Mouse (Mus musculus) embryonic facial prominence, embryonic 13.5 days (tissue): ENCODE measurements around the gene Cd36. TPM values are rescaled to one million over a fixed set of nuclear protein-coding genes. Genes with fewer than 3 reads are reported as not detected.

Experiments used
- ATAC-seq: fragments of 200-750 bp; cut with Nextera tagmentation; 2 replicates; pipeline ENCODE4 v1.8.0; 2017; ENCODE audit warnings: low read depth; ENCODE audit not compliant: insufficient number of reproducible peaks, insufficient read depth, low FRiP score, low TSS enrichment
- H3K27ac ChIP-seq: fragments of 300-500 bp; sonication (generic); 2 replicates; pipeline ENCODE4 v1.5.1; 2015; ENCODE audit warnings: moderate library complexity, mild to moderate bottlenecking, inconsistent platforms
- H3K27me3 ChIP-seq: fragments of 300-500 bp; sonication (generic); 2 replicates; pipeline ENCODE4 v1.6.1; 2015; ENCODE audit warnings: mild to moderate bottlenecking, inconsistent platforms
- H3K36me3 ChIP-seq: fragments of 300-500 bp; sonication (generic); 2 replicates; pipeline ENCODE4 v1.6.1; 2015; ENCODE audit warnings: mild to moderate bottlenecking, inconsistent platforms
- H3K4me1 ChIP-seq: fragments of 300-500 bp; sonication (generic); 2 replicates; pipeline ENCODE4 v1.6.1; 2015; ENCODE audit warnings: inconsistent platforms
- H3K4me2 ChIP-seq: fragments of 300-500 bp; sonication (generic); 2 replicates; pipeline ENCODE4 v1.6.1; 2015; ENCODE audit warnings: moderate library complexity, mild to moderate bottlenecking, inconsistent platforms
- H3K4me3 ChIP-seq: fragments of 300-500 bp; sonication (generic); 2 replicates; pipeline ENCODE4 v1.5.1; 2015; ENCODE audit warnings: mild to moderate bottlenecking, inconsistent platforms
- H3K9ac ChIP-seq: fragments of 300-500 bp; sonication (generic); 2 replicates; pipeline ENCODE4 v1.6.1; 2015; ENCODE audit warnings: mild to moderate bottlenecking, inconsistent platforms
- H3K9me3 ChIP-seq: fragments of 300-500 bp; sonication (generic); 2 replicates; pipeline ENCODE4 v1.6.1; 2016; ENCODE audit warnings: inconsistent platforms
- WGBS: fragments of 180-500 bp; shearing (Covaris S2); methylation state at CpG from one replicate; pipeline ENCODE4 v1.1.7; 2015; ENCODE audit warnings: mixed read lengths; 5-methylcytosine and 5-hydroxymethylcytosine counted together
- polyA plus RNA-seq: library from polyadenylated mRNA; unstranded; fragments of >200 nt; fragmentation: Nextera tagmentation; extraction: Ambion mirVana; gene quantifications from 2 replicates; pipeline ENCODE4 v1.2.1, GENCODE M21; 2015

Gene Cd36
- polyA plus RNA-seq, 1 experiment from 2014 or later = 6.4 TPM

DNA sequence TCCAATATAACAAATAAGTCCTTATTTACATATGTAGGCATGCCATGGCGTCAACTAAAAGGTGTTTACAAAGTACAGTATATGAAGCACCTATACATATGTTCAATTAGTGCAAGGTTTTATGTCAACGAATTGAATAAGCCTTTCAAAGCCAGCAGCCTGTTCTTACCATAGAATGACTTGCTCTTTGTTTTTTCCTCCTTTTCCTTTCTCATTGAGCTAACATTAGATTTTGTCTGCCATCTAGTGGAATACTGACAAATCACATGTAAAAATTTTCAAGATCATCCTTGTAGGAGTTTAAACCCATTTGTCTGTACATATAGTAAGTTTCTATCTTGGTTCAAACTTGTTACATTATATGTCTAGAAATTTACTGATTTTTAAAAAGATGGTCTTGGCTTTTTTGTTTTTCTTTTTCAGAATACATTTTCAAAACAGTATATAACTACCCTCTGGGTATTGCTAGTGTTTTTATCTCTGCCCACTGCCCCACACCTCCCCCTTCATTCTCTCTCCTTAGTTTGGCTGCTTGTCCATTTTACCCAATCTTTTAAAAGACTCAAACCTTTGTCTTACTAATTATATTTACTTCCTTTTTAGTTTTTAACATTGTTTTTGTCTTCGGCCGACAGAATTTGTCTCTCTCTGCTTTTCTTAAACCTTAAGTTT, 122.5 kb downstream of the Cd36 start:
- Histone ChIP-seq H3K4me3 (no peak overlapping the region), H3K4me2 (no peak overlapping the region), H3K27me3 (no peaks in the 10 kb centered on the region), H3K9me3 (no peaks in the 10 kb centered on the region), H3K36me3 (no peaks in the 10 kb centered on the region), H3K27ac (no peak overlapping the region), H3K4me1 (no peaks in the 10 kb centered on the region), H3K9ac (no peak overlapping the region)
- no peak for ATAC-seq
- WGBS = 62% methylated on average over 4 of the region's 4 CpGs

DNA sequence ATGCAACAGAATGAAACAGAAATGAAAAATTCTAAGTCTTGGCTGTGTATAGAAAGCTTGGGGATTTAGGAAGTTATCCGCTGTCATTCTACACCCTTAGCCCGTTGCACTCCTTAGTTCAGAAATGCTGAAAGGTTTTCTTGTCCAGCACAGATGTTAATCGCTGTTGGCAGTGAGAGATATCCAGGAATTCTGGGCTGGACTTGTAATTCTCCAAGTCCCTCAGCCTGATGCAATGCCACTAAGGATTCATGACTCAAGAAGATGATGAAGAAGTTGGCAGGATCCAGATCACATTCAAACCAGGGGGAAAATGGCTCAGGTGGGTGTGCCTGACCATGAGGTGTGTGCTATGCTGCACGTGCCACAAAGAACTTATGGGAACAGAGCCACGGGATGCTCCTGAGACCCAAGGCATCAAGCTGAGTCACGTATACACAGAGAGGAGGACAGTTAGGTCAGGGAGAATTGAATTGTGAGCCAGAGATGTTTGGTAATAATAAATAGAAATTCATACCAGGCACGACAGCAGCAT, 135.1 kb downstream of the Cd36 start:
- 78% methylated on average over 7 of the region's 7 CpGs for WGBS
- H3K9ac ChIP-seq = no peak overlapping the region
- no peak overlapping the region for H3K27ac ChIP-seq
- no peak overlapping the region for H3K4me3 ChIP-seq
- no peaks in the 10 kb centered on the region for H3K36me3 ChIP-seq
- H3K4me2 ChIP-seq = no peak overlapping the region
- no peaks in the 10 kb centered on the region for H3K27me3 ChIP-seq
- no peak for ATAC-seq
- no peaks in the 10 kb centered on the region for H3K4me1 ChIP-seq
- no peaks in the 10 kb centered on the region for H3K9me3 ChIP-seq

DNA sequence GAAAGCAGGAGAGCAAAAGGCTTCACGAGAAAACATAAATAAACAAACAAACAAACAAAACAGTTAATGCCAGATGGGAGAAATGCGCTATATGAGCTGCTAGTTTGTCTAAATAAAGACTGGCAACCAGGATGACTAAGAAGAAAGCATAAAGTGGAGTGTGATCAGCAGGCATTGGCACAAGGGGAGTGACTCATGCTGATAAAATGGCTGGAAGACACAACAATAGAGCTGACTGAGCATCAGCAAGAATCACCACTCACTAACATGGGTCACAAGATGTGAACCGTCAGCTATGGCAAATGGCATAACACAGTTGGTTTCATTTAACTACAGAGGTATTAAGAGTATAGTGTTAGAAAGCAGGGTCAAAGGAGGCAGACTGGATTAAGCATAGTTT, 140.3 kb downstream of the Cd36 start:
- ATAC-seq = no peak
- H3K27ac ChIP-seq = no peak overlapping the region
- H3K9me3 ChIP-seq = no peaks in the 10 kb centered on the region
- WGBS = 69% methylated on average over 3 of the region's 3 CpGs
- no peak overlapping the region for H3K4me2 ChIP-seq
- H3K9ac ChIP-seq = no peak overlapping the region
- no peak overlapping the region for H3K4me3 ChIP-seq
- no peaks in the 10 kb centered on the region for H3K27me3 ChIP-seq
- H3K4me1 ChIP-seq = peaks cover 2% of the 10 kb centered on the region; the same call in 1 of the 2 replicates
- H3K36me3 ChIP-seq = no peaks in the 10 kb centered on the region

DNA sequence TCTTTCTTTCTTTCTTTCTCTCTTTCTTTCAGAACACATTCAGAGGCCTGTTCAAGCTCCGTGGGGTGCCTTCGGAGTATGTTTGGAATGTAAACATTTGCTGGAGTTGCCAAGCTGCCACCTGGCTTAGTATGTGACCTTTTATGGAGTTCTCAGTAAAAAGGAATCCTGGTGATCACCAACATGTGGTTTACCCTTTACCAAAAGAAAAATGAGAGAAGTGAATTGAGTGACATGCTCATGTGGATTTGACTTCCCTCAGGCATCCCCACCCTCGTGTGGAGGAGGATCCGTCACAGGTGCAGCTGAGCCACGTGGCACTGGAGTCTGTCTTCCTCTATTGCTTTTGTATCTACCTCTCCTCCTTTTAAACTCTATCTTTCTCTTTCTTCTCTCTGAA, 141.5 kb downstream of the Cd36 start:
- H3K9me3 ChIP-seq = no peaks in the 10 kb centered on the region
- no peaks in the 10 kb centered on the region for H3K27me3 ChIP-seq
- ATAC-seq = no peak
- 31% methylated on average over 5 of the region's 5 CpGs for WGBS
- H3K9ac ChIP-seq = no peak overlapping the region
- H3K27ac ChIP-seq = no peak overlapping the region
- H3K4me3 ChIP-seq = no peak overlapping the region
- H3K36me3 ChIP-seq = no peaks in the 10 kb centered on the region
- no peak overlapping the region for H3K4me2 ChIP-seq
- H3K4me1 ChIP-seq = peaks cover 2% of the 10 kb centered on the region; the same call in 1 of the 2 replicates

DNA sequence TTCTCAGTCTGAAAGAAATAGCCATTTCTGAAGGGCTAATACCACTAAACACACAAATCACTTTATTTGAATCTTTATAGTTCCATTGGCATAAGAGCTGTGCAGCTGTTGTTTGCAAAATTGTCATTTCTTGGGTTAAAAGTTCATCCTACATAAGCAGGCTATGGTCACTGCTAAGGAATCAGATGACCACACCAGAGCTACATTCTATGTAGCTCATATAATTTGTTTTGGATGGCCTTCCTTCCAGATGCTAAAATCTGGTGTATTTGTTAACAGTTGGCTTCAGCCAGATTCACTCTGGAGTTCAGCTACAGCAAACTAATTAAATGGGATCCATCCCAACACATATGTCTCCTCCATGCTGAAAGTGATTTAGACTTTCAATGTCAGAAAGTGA, 142.1 kb downstream of the Cd36 start:
- no peak overlapping the region for H3K27ac ChIP-seq
- no peak for ATAC-seq
- H3K9ac ChIP-seq = no peak overlapping the region
- no peaks in the 10 kb centered on the region for H3K36me3 ChIP-seq
- H3K27me3 ChIP-seq = no peaks in the 10 kb centered on the region
- H3K9me3 ChIP-seq = no peaks in the 10 kb centered on the region
- H3K4me2 ChIP-seq = no peak overlapping the region
- no peak overlapping the region for H3K4me3 ChIP-seq
- H3K4me1 ChIP-seq = peaks cover 2% of the 10 kb centered on the region; the same call in 1 of the 2 replicates

DNA sequence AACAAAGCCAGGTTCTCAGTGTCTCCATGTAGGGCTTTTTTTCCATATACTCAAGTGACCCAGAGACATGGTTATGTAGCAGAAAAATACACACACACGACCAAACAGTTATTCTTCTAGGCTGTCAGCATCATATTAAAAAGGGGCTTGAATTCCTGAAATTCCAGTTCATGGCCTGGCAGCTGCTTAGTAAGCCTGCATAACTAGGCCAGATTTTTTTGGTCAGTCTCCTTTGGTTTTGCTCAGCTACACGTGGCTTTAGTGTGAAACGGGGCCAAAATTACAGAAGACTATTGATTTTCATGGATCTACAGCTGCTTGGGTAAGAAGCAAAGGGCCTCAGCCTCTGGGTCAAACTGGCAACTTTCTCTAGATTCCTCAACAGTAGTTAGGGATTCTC, 148.8 kb downstream of the Cd36 start:
- Histone ChIP-seq H3K4me2 (no peak overlapping the region), H3K27ac (no peak overlapping the region), H3K4me3 (no peak overlapping the region), H3K4me1 (no peaks in the 10 kb centered on the region), H3K9ac (no peak overlapping the region), H3K27me3 (no peaks in the 10 kb centered on the region), H3K36me3 (no peaks in the 10 kb centered on the region), H3K9me3 (no peaks in the 10 kb centered on the region)
- 35% methylated on average over 3 of the region's 3 CpGs for WGBS
- no peak for ATAC-seq

Other genes with a start within 250 kb of the Cd36 start
- gene Gnat3, start 73.7 kb upstream of the Cd36 start, polyA plus RNA-seq = not detected in 2 replicates